ENCODE assay signal across 9 mouse cellular contexts in genomic region chr5:112254282-112254806, GRCm38 (mm10). TPM values are rescaled to one million over a fixed set of nuclear protein-coding genes. Genes with fewer than 3 reads are reported as not detected.
A peak's percentile ranks its signal among the peaks of the same experiment; 100 is the strongest.
DNase-seq lines count a peak whose midpoint lies in the region; ATAC-seq and TF ChIP-seq lines count a peak whose summit lies in the region.
"Had no signal": no experiment of that assay in that cellular context is flagged by ENCODE, and none has a peak within 500 bp of the region (broad histone marks: within the 10 kb centered on the region; RNA-seq: fewer than 3 reads in every experiment).

No protein-coding gene starts in this region.

- no peak for TF ChIP-seq CTCF in lung, embryonic 14.5 days (IDR thresholded peaks at IDR 0.05; ENCODE audit: low read depth)

- H3K4me1 ChIP-seq in lung, embryonic 14.5 days (ENCODE audit: insufficient read depth) = no peaks in the 10 kb centered on the region; the same call in 1 of the 2 replicates
- peaks cover 48% of the 10 kb centered on the region for H3K4me1 ChIP-seq in kidney, embryonic 15.5 days

- no peaks in the 10 kb centered on the region for H3K36me3 ChIP-seq in lung, embryonic 14.5 days (ENCODE audit: insufficient read depth)
- no peaks in the 10 kb centered on the region for H3K36me3 ChIP-seq in kidney, embryonic 15.5 days
- H3K36me3 ChIP-seq: stomach, embryonic 15.5 days had no signal

- no peak overlapping the region for H3K27ac ChIP-seq in lung, embryonic 14.5 days (ENCODE audit: low read depth)
- 0 out of 2 replicates have a peak overlapping the region, but pooled peaks have one; percentile 28 for H3K27ac ChIP-seq in kidney, embryonic 15.5 days
- H3K27ac ChIP-seq: stomach, embryonic 15.5 days had no signal

- DNase-seq in lung, embryonic 14.5 days = peak; percentile 34
- DNase-seq in lung, postnatal 14 days = no peak
- DNase-seq in adrenal gland, postnatal 25 days = peak; percentile 91
- DNase-seq in frontal cortex, postnatal 36 days (ENCODE audit: low spot score in 2 of 2) = peak; percentile 54 to 70
- DNase-seq in thymus, postnatal 25 days = no peak
- no peak for DNase-seq in urinary bladder, postnatal 10 days (ENCODE audit: low spot score)

- ATAC-seq in lung, embryonic 14.5 days (ENCODE audit: insufficient read depth) = peak; percentile 26; the same call in 1 of the 2 replicates
- ATAC-seq in kidney, embryonic 15.5 days (replicated peaks; ENCODE audit: low FRiP score) = no peak
- ATAC-seq in monocyte, adult 5-6 weeks (replicated peaks; ENCODE audit: insufficient number of reproducible peaks, low FRiP score, low TSS enrichment, poor library complexity, severe bottlenecking) = peak; percentile 62

- no peak overlapping the region for H3K4me3 ChIP-seq in lung, embryonic 14.5 days (ENCODE audit: low read depth, low read length)
- H3K4me3 ChIP-seq in kidney, embryonic 15.5 days (replicated peaks) = no peak overlapping the region
- H3K4me3 ChIP-seq: stomach, embryonic 15.5 days had no signal

- no peak overlapping the region for H3K9ac ChIP-seq in lung, embryonic 14.5 days
- no peak overlapping the region for H3K9ac ChIP-seq in kidney, embryonic 15.5 days
- H3K9ac ChIP-seq: stomach, embryonic 15.5 days had no signal

- H3K9me3 ChIP-seq in lung, embryonic 14.5 days (ENCODE audit: low read depth, low read length) = no peaks in the 10 kb centered on the region
- no peaks in the 10 kb centered on the region for H3K9me3 ChIP-seq in kidney, embryonic 15.5 days (replicated peaks)
- H3K9me3 ChIP-seq: stomach, embryonic 15.5 days had no signal

- no peaks in the 10 kb centered on the region for H3K27me3 ChIP-seq in lung, embryonic 14.5 days (ENCODE audit: insufficient read depth, low read length)
- no peaks in the 10 kb centered on the region for H3K27me3 ChIP-seq in kidney, embryonic 15.5 days

- 52% methylated on average over 7 of the region's 7 CpGs for WGBS in lung, embryonic 14.5 days
- 70% methylated on average over 7 of the region's 7 CpGs for WGBS in kidney, embryonic 15.5 days

- H3K4me2 ChIP-seq in lung, embryonic 14.5 days = no peak overlapping the region
- no peak overlapping the region for H3K4me2 ChIP-seq in kidney, embryonic 15.5 days
- H3K4me2 ChIP-seq: stomach, embryonic 15.5 days had no signal

RNA-seq across cellular contexts. Expression of gene Crybb1, which starts 1.3 kb away (rescaled TPM):
- polyA plus RNA-seq in lung, embryonic 14.5 days (2014; fragmentation: Nextera tagmentation; extraction: Ambion mirVana) = 2.0 TPM in 2 replicates
- total RNA-seq in adrenal gland, postnatal 25 days (2021) = 1.1 and 2.7 TPM in 2 replicates
- polyA plus RNA-seq in kidney, embryonic 15.5 days (2015; fragmentation: Nextera tagmentation; extraction: Ambion mirVana) = 2.1 and 2.4 TPM in 2 replicates
- total RNA-seq in monocyte, adult 5-6 weeks (2017) = not detected in 3 replicates

RNA-seq across cellular contexts. Expression of gene Cryba4, which starts 2.0 kb away (rescaled TPM):
- 2.4 and 2.7 TPM in 2 replicates for polyA plus RNA-seq in lung, embryonic 14.5 days (2014; fragmentation: Nextera tagmentation; extraction: Ambion mirVana)
- 14.8 and 16.5 TPM in 2 replicates for total RNA-seq in adrenal gland, postnatal 25 days (2021)
- polyA plus RNA-seq in kidney, embryonic 15.5 days (2015; fragmentation: Nextera tagmentation; extraction: Ambion mirVana) = 0.99 and 1.1 TPM in 2 replicates
- 1.8 to 2.1 TPM in 2 of 3 replicates, not detected in the other for total RNA-seq in monocyte, adult 5-6 weeks (2017)

RNA-seq across cellular contexts. Expression of gene Tpst2, which starts 22.1 kb away (rescaled TPM):
- 53.2 and 57.7 TPM in 2 replicates for polyA plus RNA-seq in lung, embryonic 14.5 days (2014; fragmentation: Nextera tagmentation; extraction: Ambion mirVana)
- total RNA-seq in adrenal gland, postnatal 25 days (2021) = 144 and 210 TPM in 2 replicates
- 53.4 and 60.0 TPM in 2 replicates for polyA plus RNA-seq in kidney, embryonic 15.5 days (2015; fragmentation: Nextera tagmentation; extraction: Ambion mirVana)
- 60.8 to 104 TPM (median 99.4 TPM) in 3 replicates for total RNA-seq in monocyte, adult 5-6 weeks (2017)

Comparison
In these comparisons a context has a peak if more than half of its experiments do, and no peak if none do; other contexts are left out.
1. DNase-seq: peak in lung, embryonic 14.5 days (single experiment), adrenal gland, postnatal 25 days (single experiment) and frontal cortex, postnatal 36 days (2 of 2); none in lung, postnatal 14 days (single experiment), thymus, postnatal 25 days (single experiment) and urinary bladder, postnatal 10 days (single experiment).